Mouse (Mus musculus) spleen, postnatal 4 days (tissue): ENCODE measurements around the gene Hbq1a.

Experiments used
- DNase-seq, 2 experiments: peaks; one replicate each; pipeline ENCODE4 v3.0.0; 2022; ENCODE audit warnings: low spot score in 2 of 2

Hbq1a gene

GRCm38 (mm10) chr11:32321196-32321565 is 21.3 kb downstream of the Hbq1a start:
- DNase-seq, result peak; percentile 82 to 92

DNA sequence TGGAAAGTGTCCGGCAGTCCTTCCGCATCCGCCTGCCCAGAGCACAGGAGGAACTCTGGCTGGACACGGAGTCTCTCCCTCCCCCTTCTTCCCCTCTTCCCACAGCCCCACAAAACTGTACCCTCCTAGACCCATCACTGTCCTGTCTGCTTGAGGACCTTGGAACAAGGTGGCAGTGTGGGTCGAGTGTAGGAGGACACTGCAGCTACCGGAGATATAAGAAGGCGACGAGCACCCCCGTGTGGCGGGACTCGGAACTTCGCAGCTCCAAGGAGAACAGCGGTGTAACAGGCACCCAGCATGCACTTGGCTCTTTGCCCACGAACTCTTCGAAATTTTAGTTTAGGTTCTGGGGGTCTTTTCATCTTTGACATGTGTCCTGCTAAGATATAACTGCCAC is 24.7 kb downstream of the Hbq1a start:
- peak; percentile 85 to 96 for DNase-seq

DNA sequence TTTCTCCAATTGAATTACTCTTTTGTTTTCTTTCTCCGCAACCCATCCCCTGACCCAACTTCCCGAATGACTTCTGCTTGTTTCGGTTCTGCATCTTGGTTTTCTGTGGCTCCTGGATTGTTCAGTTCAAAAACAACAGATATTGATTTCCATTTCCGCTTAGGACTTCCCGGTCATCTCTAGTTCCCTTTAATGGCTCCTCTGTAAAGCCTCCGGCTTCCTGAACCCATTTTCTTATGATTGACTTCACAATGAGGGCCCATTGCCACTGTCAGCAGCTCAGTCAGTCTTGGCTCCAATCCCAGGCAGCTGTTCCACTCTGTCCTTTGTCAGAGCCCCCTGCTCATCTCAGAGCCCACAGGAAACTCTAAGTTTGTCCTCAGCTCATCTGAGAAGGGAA is 31.2 kb downstream of the Hbq1a start:
- no peak for DNase-seq

- DNase-seq, result no peak
Observed at GRCm38 (mm10) chr11:32331861-32332260, 32.0 kb downstream of the Hbq1a start.

GRCm38 (mm10) chr11:32333235-32333634 is 33.4 kb downstream of the Hbq1a start:
- no peak for DNase-seq

DNA sequence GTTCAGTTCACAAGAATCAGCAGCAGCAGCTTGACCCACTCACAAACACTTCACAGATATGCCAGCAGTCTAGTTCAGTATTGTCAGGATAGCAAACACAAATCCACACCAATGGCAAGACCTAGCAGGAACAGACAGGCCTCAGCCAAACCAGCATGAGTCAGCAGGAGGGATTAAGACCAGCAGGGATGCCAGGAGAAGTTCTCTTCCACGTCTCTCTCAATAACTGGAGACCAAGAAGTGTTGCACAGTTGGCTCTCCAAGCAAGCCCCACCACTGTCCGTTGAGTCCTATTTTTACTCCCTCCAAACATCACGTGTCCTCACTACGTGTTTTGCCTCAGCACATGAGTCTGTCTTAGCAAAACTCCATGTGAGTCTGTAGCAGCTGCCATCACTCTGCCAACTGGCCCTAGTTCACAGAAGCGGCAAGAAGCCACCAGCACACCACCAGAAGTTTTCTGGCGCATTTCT is 36.6 kb downstream of the Hbq1a start:
- DNase-seq, result no peak

GRCm38 (mm10) chr11:32339131-32339531 is 39.3 kb downstream of the Hbq1a start:
- DNase-seq, result no peak

GRCm38 (mm10) chr11:32340476-32341473 is 40.9 kb downstream of the Hbq1a start:
- DNase-seq, result peak in 1 of 2 experiments; percentile 77

GRCm38 (mm10) chr11:32342770-32343191 is 42.9 kb downstream of the Hbq1a start:
- peak; percentile 42 to 78 for DNase-seq

DNA sequence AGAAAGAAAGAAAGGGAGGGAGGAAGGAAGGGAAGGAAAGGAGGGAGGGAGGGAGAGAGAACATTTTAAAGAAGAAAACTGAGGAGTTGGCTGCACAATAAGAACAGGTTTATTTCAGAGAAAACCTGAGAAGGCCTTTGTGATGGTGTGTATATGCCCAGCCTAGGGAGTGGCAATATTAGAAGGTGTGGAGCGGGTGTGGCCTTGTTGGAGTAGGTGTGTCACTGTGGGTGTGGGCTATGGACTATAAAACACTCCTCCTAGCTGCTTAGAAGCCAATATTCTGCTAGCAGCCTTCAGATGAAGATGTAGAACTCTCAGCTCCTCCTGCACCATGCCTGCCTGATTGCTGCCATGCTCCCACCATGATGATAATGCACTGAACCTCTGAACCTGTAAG is 43.5 kb downstream of the Hbq1a start:
- no peak for DNase-seq

DNA sequence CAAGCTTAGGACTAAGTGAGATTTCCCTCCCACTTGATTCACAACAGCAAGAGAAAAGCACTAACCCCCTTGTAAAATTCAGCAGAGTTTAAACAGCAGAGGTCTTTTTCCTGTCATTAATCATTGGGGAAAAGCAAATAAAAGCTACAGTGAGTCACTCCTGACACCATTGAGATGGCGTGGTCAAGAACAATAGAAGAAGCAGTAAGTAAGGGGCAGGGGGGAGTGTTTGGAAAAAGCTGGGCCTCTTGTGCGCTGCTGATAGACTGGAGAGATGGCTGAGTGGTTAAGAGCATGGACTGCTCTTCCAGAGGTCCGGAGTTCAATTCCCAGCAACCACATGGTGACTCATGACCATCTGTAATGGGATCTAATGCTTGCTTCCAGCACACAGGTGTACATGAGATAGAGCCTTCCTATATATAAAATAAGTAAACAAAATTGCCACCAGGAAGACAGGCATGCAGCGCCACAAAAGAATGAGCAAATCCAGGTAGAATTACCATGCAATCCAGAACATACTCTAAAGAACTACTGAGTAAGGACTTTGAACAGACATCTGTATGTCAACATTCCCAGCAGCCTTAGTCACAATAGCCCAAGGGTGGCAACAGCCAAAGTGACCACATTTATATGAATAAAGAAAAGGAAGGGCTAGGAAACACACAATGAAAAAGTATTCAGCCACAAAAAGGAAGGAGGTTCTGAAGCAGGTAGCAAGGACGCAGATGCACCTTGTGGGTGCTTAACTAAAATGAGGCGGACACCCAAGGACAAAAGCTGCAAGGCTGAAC is 45.8 kb downstream of the Hbq1a start:
- no peak for DNase-seq

- DNase-seq, result no peak
Observed at GRCm38 (mm10) chr11:32347264-32347606, 47.4 kb downstream of the Hbq1a start.

- peak in 1 of 2 experiments; percentile 66 for DNase-seq
Observed at GRCm38 (mm10) chr11:32347607-32348432, 48.0 kb downstream of the Hbq1a start, which contains the start of gene Sh3pxd2b. Gene Sh3pxd2b, plus strand, starts transcription at chr11:32347820.

DNA sequence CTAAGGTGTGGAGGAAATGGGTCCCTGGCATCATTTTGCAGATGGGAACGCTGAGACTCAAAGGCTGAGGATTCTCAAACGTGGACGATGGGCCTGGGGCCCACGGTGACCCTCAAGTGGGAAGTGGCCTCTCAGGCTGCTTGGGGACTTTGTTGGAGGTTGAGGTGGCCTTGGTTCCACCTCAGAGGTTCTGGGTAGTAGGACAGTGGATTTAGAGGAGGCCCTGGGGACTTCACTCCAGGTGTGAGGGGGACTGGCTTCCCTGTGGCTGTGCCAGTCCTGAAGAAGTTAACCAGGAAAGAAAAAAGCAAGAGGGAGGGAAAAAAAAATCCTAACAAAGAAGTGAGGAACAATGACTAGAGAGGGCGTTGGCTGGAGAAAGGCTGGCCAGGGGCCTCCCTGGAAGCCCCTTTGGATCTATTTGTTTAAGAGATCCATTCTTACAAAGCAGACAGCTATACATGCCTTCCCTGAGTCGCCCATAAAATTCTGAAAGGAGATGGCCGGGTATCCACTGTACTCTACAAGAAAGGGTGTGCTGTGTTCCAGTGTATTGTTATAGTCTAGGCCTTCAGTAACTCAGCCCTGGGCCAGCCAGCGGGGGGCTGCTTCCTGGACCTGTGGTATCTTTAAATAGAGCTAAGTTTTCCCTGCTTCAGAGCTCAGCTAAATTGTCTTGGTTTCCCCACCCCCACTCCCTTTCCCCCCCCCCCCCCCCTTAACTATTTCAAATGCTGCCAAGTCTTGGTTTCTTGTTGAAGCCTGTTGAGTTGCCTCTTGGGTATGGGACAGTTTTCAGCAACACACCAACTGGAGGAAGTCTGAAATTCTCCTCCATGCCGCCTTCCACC is 48.8 kb downstream of the Hbq1a start:
- no peak for DNase-seq

- DNase-seq, result no peak
Observed at GRCm38 (mm10) chr11:32349284-32349953, 49.5 kb downstream of the Hbq1a start.
